Mouse (Mus musculus) neural tube, embryonic 12.5 days (tissue): Measurements from ENCODE around the gene Fzd4. TPM values are rescaled to one million over a fixed set of nuclear protein-coding genes. Genes with fewer than 3 reads are reported as not detected.

Experiments
- ATAC-seq: fragments of 200-750 bp; cut with Nextera tagmentation; 2 replicates; pipeline ENCODE4 v1.8.0; 2017; ENCODE audit warnings: low read depth, mild to moderate bottlenecking, moderate TSS enrichment, moderate library complexity; ENCODE audit not compliant: low FRiP score
- H3K27ac ChIP-seq: fragments of 300-500 bp; sonication (generic); 2 replicates; pipeline ENCODE4 v1.5.1; 2016
- H3K27me3 ChIP-seq: fragments of 300-500 bp; sonication (generic); replicated peaks from 2 replicates; pipeline ENCODE4 v1.6.1; 2016; ENCODE audit warnings: mild to moderate bottlenecking
- H3K36me3 ChIP-seq: fragments of 300-500 bp; sonication (generic); 2 replicates; pipeline ENCODE4 v1.6.1; 2016; ENCODE audit warnings: mild to moderate bottlenecking
- H3K4me1 ChIP-seq: fragments of 300-500 bp; sonication (generic); 2 replicates; pipeline ENCODE4 v1.6.1; 2016
- H3K4me2 ChIP-seq: fragments of 300-500 bp; sonication (generic); replicated peaks from 2 replicates; pipeline ENCODE4 v1.6.1; 2016; ENCODE audit warnings: mild to moderate bottlenecking
- H3K4me3 ChIP-seq: fragments of 300-500 bp; sonication (generic); 2 replicates; pipeline ENCODE4 v1.5.1; 2016
- H3K9ac ChIP-seq: fragments of 300-500 bp; sonication (generic); 2 replicates; pipeline ENCODE4 v1.6.1; 2016; ENCODE audit warnings: mild to moderate bottlenecking
- H3K9me3 ChIP-seq: fragments of 300-500 bp; sonication (generic); 2 replicates; pipeline ENCODE4 v1.6.1; 2016; ENCODE audit warnings: mild to moderate bottlenecking
- WGBS: fragments of 180-500 bp; shearing (Covaris S2); methylation state at CpG from one replicate; pipeline ENCODE4 v1.1.7; 2016; 5-methylcytosine and 5-hydroxymethylcytosine counted together
- polyA plus RNA-seq: library from polyadenylated mRNA; unstranded; fragments of >200 nt; fragmentation: Nextera tagmentation; extraction: Ambion mirVana; gene quantifications from 2 replicates; pipeline ENCODE4 v1.2.1, GENCODE M21; 2016

The Fzd4 gene
- polyA plus RNA-seq, 1 experiment from 2014 or later, result 2.9 TPM

- WGBS, result 97% methylated on average over 5 of the region's 5 CpGs
- H3K4me3 ChIP-seq, result no peak overlapping the region
- H3K27me3 ChIP-seq, result no peaks in the 10 kb centered on the region
- no peak overlapping the region for H3K4me2 ChIP-seq
- no peak overlapping the region for H3K27ac ChIP-seq
- no peak for ATAC-seq
- H3K36me3 ChIP-seq, result no peaks in the 10 kb centered on the region
- no peaks in the 10 kb centered on the region for H3K4me1 ChIP-seq
- no peaks in the 10 kb centered on the region for H3K9me3 ChIP-seq
- no peak overlapping the region for H3K9ac ChIP-seq
Observed at GRCm38 (mm10) chr7:89421294-89421693, 17.1 kb downstream of the Fzd4 start.

GRCm38 (mm10) chr7:89422650-89423049 is 18.5 kb downstream of the Fzd4 start:
- H3K9me3 ChIP-seq, result no peaks in the 10 kb centered on the region
- H3K4me3 ChIP-seq, result no peak overlapping the region
- no peak overlapping the region for H3K27ac ChIP-seq
- H3K36me3 ChIP-seq, result no peaks in the 10 kb centered on the region
- H3K4me2 ChIP-seq, result no peak overlapping the region
- no peaks in the 10 kb centered on the region for H3K27me3 ChIP-seq
- no peaks in the 10 kb centered on the region for H3K4me1 ChIP-seq
- no peak overlapping the region for H3K9ac ChIP-seq
- 57% methylated on average over 8 of the region's 8 CpGs for whole genome bisulfite sequencing
- no peak for ATAC-seq

- Histone ChIP-seq H3K9ac (no peak overlapping the region), H3K4me3 (no peak overlapping the region), H3K9me3 (no peaks in the 10 kb centered on the region), H3K27me3 (no peaks in the 10 kb centered on the region), H3K27ac (no peak overlapping the region), H3K4me2 (no peak overlapping the region), H3K36me3 (no peaks in the 10 kb centered on the region), H3K4me1 (no peaks in the 10 kb centered on the region)
- no peak for ATAC-seq
- WGBS, result 11% methylated on average over 5 of the region's 5 CpGs
Observed at GRCm38 (mm10) chr7:89423194-89423593, 19.0 kb downstream of the Fzd4 start.

GRCm38 (mm10) chr7:89423688-89424255 is 19.6 kb downstream of the Fzd4 start:
- no peak overlapping the region for H3K4me3 ChIP-seq
- no peaks in the 10 kb centered on the region for H3K36me3 ChIP-seq
- 50% methylated on average over 8 of the region's 8 CpGs for WGBS
- H3K27ac ChIP-seq, result no peak overlapping the region
- H3K4me1 ChIP-seq, result no peaks in the 10 kb centered on the region
- H3K9ac ChIP-seq, result no peak overlapping the region
- no peaks in the 10 kb centered on the region for H3K27me3 ChIP-seq
- ATAC-seq, result no peak
- H3K9me3 ChIP-seq, result no peaks in the 10 kb centered on the region
- H3K4me2 ChIP-seq, result no peak overlapping the region

GRCm38 (mm10) chr7:89424659-89425058 is 20.5 kb downstream of the Fzd4 start:
- no peaks in the 10 kb centered on the region for H3K27me3 ChIP-seq
- no peak for ATAC-seq
- no peaks in the 10 kb centered on the region for H3K4me1 ChIP-seq
- H3K36me3 ChIP-seq, result no peaks in the 10 kb centered on the region
- H3K9ac ChIP-seq, result no peak overlapping the region
- 79% methylated on average over 5 of the region's 5 CpGs for WGBS
- H3K9me3 ChIP-seq, result no peaks in the 10 kb centered on the region
- H3K4me3 ChIP-seq, result no peak overlapping the region
- H3K4me2 ChIP-seq, result no peak overlapping the region
- H3K27ac ChIP-seq, result no peak overlapping the region

GRCm38 (mm10) chr7:89425803-89426725 is 21.9 kb downstream of the Fzd4 start:
- H3K4me2 ChIP-seq, result no peak overlapping the region
- ATAC-seq, result no peak
- 64% methylated on average over 11 of the region's 11 CpGs for WGBS
- no peak overlapping the region for H3K27ac ChIP-seq
- no peak overlapping the region for H3K4me3 ChIP-seq
- no peaks in the 10 kb centered on the region for H3K9me3 ChIP-seq
- H3K4me1 ChIP-seq, result no peaks in the 10 kb centered on the region
- no peaks in the 10 kb centered on the region for H3K36me3 ChIP-seq
- H3K9ac ChIP-seq, result no peak overlapping the region
- H3K27me3 ChIP-seq, result no peaks in the 10 kb centered on the region

GRCm38 (mm10) chr7:89427101-89427500 is 22.9 kb downstream of the Fzd4 start:
- H3K27me3 ChIP-seq, result no peaks in the 10 kb centered on the region
- no peak overlapping the region for H3K27ac ChIP-seq
- no peak overlapping the region for H3K9ac ChIP-seq
- no peaks in the 10 kb centered on the region for H3K9me3 ChIP-seq
- WGBS, result 67% methylated on average over 5 of the region's 5 CpGs
- no peaks in the 10 kb centered on the region for H3K4me1 ChIP-seq
- H3K4me2 ChIP-seq, result no peak overlapping the region
- H3K36me3 ChIP-seq, result no peaks in the 10 kb centered on the region
- no peak for ATAC-seq
- H3K4me3 ChIP-seq, result no peak overlapping the region

GRCm38 (mm10) chr7:89428804-89429203 is 24.6 kb downstream of the Fzd4 start:
- no peak for ATAC-seq
- Histone ChIP-seq H3K9ac (no peak overlapping the region), H3K4me1 (no peaks in the 10 kb centered on the region), H3K4me2 (no peak overlapping the region), H3K36me3 (no peaks in the 10 kb centered on the region), H3K27me3 (no peaks in the 10 kb centered on the region), H3K4me3 (no peak overlapping the region), H3K27ac (no peak overlapping the region), H3K9me3 (no peaks in the 10 kb centered on the region)
- WGBS, result 86% methylated on average over 5 of the region's 5 CpGs

GRCm38 (mm10) chr7:89429326-89429725 is 25.2 kb downstream of the Fzd4 start:
- 83% methylated on average over 1 of the region's 1 CpGs for WGBS
- H3K27me3 ChIP-seq, result no peaks in the 10 kb centered on the region
- no peaks in the 10 kb centered on the region for H3K4me1 ChIP-seq
- no peak overlapping the region for H3K4me3 ChIP-seq
- no peak overlapping the region for H3K4me2 ChIP-seq
- H3K36me3 ChIP-seq, result no peaks in the 10 kb centered on the region
- no peak overlapping the region for H3K27ac ChIP-seq
- H3K9me3 ChIP-seq, result no peaks in the 10 kb centered on the region
- no peak overlapping the region for H3K9ac ChIP-seq
- no peak for ATAC-seq

- 86% methylated on average over 2 of the region's 2 CpGs for WGBS
- ATAC-seq, result no peak
- Histone ChIP-seq H3K27me3 (no peaks in the 10 kb centered on the region), H3K27ac (no peak overlapping the region), H3K9me3 (no peaks in the 10 kb centered on the region), H3K4me1 (no peaks in the 10 kb centered on the region), H3K9ac (no peak overlapping the region), H3K36me3 (no peaks in the 10 kb centered on the region), H3K4me3 (no peak overlapping the region), H3K4me2 (no peak overlapping the region)
Observed at GRCm38 (mm10) chr7:89431185-89431584, 27.0 kb downstream of the Fzd4 start.

GRCm38 (mm10) chr7:89433193-89433892 is 29.2 kb downstream of the Fzd4 start:
- H3K36me3 ChIP-seq, result no peaks in the 10 kb centered on the region
- no peaks in the 10 kb centered on the region for H3K9me3 ChIP-seq
- H3K4me3 ChIP-seq, result no peak overlapping the region; the same call in 1 of the 2 replicates
- 88% methylated on average over 9 of the region's 9 CpGs for WGBS
- no peaks in the 10 kb centered on the region for H3K27me3 ChIP-seq
- H3K4me2 ChIP-seq, result no peak overlapping the region
- no peak for ATAC-seq
- H3K4me1 ChIP-seq, result no peaks in the 10 kb centered on the region
- H3K27ac ChIP-seq, result no peak overlapping the region
- H3K9ac ChIP-seq, result no peak overlapping the region

GRCm38 (mm10) chr7:89433893-89434616 is 29.9 kb downstream of the Fzd4 start:
- Histone ChIP-seq H3K4me3 (no peak overlapping the region), H3K9me3 (no peaks in the 10 kb centered on the region), H3K9ac (no peak overlapping the region), H3K4me2 (no peak overlapping the region), H3K27ac (no peak overlapping the region), H3K27me3 (no peaks in the 10 kb centered on the region), H3K4me1 (no peaks in the 10 kb centered on the region), H3K36me3 (no peaks in the 10 kb centered on the region)
- WGBS, result 58% methylated on average over 8 of the region's 8 CpGs
- no peak for ATAC-seq
